Mouse (Mus musculus) liver, adult 2 months (tissue): ENCODE measurements around the gene Gm45753.

Experiments
- CTCF ChIP-seq: fragments of 200-500 bp; IDR thresholded peaks from 2 replicates; pipeline ENCODE4 v1.5.1; 2011; ENCODE audit warnings: low read depth, low read length, control low read depth
- POLR2A ChIP-seq: fragments of 200-500 bp; IDR thresholded peaks from 2 replicates; pipeline ENCODE4 v1.6.1; 2011; ENCODE audit warnings: low read length, control low read depth; ENCODE audit not compliant: insufficient read depth; ENCODE audit errors: extremely low read depth

DNA sequence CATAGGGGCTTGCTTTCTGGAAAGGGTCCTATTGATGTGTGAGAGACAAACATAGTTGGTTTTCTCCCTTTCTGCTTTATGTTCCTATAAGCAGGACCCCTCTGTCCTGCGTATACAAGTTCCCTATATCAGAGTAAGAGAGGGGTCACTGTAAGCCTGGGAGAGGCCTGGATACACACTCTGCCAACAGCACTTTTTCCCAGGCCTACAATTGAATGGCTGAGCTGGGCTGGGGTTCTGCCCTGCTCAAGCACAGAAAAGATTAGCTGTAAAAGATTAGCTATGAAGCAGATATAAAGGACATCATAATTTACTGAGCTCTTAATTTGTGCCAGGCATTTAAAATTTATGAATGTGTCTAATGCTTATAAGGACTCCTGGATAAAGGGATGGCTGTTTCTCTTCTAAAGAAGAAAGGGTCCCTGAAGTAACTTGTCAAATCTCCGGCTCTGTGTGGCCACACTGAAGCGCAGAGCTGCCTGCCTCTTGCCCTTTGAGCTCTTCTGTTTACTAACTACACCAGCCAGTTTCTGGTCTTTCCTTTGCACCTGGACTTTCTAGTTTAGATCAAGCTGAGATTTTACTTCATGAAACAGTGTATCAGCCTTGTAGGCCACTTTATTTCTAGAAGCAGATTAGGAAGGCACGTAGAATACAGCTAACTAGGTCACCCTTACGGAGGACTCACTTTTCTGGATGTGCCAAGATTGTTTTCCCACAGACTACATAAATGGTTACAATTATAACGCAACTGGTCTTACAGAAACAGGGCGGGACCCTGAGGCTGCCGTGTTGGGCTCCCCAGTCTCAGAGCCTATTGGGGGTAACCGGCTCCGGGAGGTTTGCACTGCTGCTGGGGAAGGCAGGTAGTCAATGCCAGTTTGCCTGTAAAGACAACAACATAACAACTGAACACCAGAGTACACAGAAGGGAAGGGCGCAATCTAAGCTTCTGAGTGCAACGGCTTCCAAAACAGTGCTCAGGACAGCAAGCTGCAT, 33.7 kb upstream of the Gm45753 start:
- TF ChIP-seq POLR2A, result no peak
- TF ChIP-seq CTCF, result no peak
